Mouse (Mus musculus): ENCODE results near the gene Crybg3. TPM values are rescaled to one million over a fixed set of nuclear protein-coding genes. Genes with fewer than 3 reads are reported as not detected.

Gene Crybg3
- 1.3 and 1.7 TPM in 2 replicates for polyA plus RNA-seq (2012)

DNA sequence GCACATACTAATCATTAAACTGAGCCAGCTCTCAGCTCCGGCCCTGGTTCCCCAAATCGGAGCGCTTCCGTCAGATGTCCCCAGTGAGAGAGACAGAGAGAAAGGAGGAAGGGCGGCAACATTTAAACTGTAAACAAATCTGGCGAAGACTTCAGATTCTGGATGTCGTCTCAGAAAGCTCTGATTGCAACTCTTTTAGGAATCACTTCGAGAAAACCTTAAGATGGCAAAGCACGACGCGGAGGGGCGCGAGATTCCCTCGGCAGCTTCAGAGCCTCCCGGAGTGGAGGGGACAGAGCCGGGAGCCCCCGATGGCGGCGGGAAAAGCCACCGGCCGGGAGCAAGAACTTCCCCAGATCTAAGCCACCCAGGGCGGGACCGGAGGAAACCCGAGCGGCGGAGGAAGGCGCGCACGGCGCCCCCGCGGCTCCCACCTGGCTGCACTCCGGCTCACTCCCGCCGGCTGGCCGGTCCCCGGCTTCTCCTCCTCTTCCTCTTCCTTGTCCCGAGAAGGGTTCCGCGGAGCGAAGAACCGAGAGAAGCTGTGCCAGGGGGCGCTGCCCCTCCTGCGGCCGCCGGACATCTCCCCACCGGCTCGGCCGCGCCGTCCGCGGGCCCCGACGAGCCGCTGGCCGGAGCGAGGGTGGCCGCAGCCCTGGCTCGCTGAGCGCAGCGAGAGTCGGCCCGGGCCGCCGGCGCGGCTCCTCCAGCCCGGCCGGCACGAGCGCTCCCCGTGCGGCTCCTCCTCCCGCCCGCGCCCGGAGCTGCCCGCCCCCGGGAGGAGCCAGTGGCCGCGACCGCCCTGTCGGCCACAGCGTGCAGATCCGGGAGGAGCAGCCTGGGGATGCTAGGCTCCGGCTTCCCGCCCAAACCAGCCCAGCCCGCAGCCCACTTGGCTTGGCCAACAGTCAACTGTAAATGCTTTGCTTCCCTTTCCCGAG lies at the start of gene Crybg3:
Gene Crybg3, minus strand, starts transcription at position 669 of the 941 bp plus-strand sequence.

DNA sequence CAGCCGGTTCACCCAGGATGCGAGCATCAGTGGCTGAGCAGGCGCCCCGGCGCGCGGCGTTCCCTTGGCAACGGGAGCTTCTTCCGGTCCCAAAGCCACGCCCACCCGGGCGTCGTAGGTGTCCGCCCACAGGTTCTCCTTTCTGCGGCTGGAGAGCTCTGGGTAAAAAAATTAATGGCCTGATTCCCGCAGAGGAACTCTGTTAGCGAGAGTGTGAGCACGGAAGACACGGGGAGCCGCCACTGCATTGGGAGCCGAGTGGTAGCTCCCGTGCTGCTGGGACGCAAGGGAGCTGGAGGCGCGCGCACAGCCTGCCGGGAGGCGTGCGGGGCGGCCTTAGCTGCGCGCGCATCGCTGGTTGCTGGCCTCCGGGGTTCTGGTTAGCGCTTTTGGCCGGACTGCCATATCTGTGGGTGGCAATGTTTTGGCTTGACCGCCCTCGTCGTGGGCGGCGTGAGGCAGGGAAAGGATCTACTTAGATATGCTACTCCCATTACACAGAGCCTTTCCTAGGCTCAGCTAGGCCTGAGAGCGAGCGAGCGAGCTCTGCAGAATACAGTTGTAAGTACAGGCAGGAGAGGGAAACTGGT lies 38.4 kb upstream of the Crybg3 start, which contains the start of gene Arl6:
Gene Arl6, minus strand, starts transcription at position 290 of the 590 bp plus-strand sequence.

DNA sequence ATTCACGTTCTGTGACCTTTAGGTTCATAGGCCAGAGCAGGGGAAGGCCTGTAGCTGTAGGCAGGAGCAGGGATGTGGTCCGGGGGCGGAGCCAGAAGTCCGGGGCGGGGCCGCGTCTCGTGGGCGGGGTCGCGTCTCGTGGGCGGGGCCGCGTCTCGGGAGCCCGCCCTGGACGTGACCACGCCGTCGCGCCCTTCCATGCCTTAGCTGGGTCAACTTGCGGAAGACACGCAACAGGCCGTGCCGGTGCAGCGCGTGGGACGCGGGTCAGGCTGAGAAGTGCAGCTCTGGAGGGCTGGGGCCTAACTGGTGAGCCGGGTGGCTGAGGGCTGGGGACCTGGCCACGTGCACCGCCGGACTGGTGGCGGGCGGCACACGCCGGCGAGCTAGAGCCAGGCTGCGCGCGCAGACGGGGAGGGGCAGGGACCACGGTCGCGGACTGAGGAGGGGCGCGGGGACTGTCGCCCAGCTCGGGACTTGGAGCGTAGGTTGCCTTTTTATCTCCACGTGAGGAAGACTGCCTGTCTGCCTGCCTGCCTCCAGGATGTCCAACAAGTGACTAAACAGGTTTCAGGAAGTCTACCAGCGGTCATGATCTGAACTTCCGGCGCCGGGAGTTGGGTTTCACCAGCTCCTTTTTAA lies 129.0 kb downstream of the Crybg3 start, which contains the start of gene Riox2:
Gene Riox2, plus strand, starts transcription at position 139 of the 642 bp plus-strand sequence.

Other genes with a start within 250 kb of the Crybg3 start
- gene Olfr209, start 237.0 kb downstream of the Crybg3 start, polyA plus RNA-seq (2012), result not detected in 2 replicates
- not detected in 2 replicates for gene Gabrr3, start 193.6 kb downstream of the Crybg3 start, polyA plus RNA-seq (2012)
- 7.3 and 8.0 TPM in 2 replicates for gene Riox2, start 129.2 kb downstream of the Crybg3 start, polyA plus RNA-seq (2012)
- 2.0 and 2.1 TPM in 2 replicates for gene Arl6, start 38.4 kb upstream of the Crybg3 start, polyA plus RNA-seq (2012)

All from megakaryocyte-erythroid progenitor cell, adult 5 weeks (primary cell).